ENCODE assay signal across 10 mouse cellular contexts in genomic region chr5:24446630-24447029, GRCm38 (mm10). TPM values are rescaled to one million over a fixed set of nuclear protein-coding genes. Genes with fewer than 3 reads are reported as not detected.
DNase-seq lines count a peak whose midpoint lies in the region; ATAC-seq and TF ChIP-seq lines count a peak whose summit lies in the region.
"Had no signal": no experiment of that assay in that cellular context is flagged by ENCODE, and none has a peak within 500 bp of the region (broad histone marks: within the 10 kb centered on the region; RNA-seq: fewer than 3 reads in every experiment).

No protein-coding gene starts in this region.

- DNase-seq in heart, postnatal 14 days: no peak
- no peak for DNase-seq in liver, embryonic 14.5 days (ENCODE audit: low read depth in 3 of 3, low spot score in 3 of 3)
- no peak for DNase-seq in layer of hippocampus, postnatal 36 days
- no peak for DNase-seq in gastrocnemius, postnatal 14 days
- no peak for DNase-seq in lung, postnatal 4 days
- DNase-seq: adrenal gland, adult 2 months; gastrocnemius, postnatal 25 days had no signal

- WGBS in heart, embryonic 12.5 days: 82% methylated on average over 7 of the region's 7 CpGs
- 89% methylated on average over 7 of the region's 7 CpGs for whole genome bisulfite sequencing in embryonic facial prominence, embryonic 15.5 days
- 90% methylated on average over 7 of the region's 7 CpGs for WGBS in liver, embryonic 14.5 days (ENCODE audit: insufficient replicate concordance)

- no peaks in the 10 kb centered on the region for H3K9me3 ChIP-seq in heart, embryonic 12.5 days (replicated peaks)
- H3K9me3 ChIP-seq in E14TG2a.4 (ENCODE audit: low read length): no peaks in the 10 kb centered on the region
- H3K9me3 ChIP-seq in embryonic facial prominence, embryonic 15.5 days (replicated peaks): no peaks in the 10 kb centered on the region
- H3K9me3 ChIP-seq in liver, embryonic 14.5 days (ENCODE audit: control insufficient read depth, low read length): no peaks in the 10 kb centered on the region

- ATAC-seq in heart, embryonic 12.5 days (ENCODE audit: insufficient number of reproducible peaks, low FRiP score): no peak
- no peak for ATAC-seq in embryonic facial prominence, embryonic 15.5 days (ENCODE audit: insufficient number of reproducible peaks, low FRiP score, low TSS enrichment, low read depth)
- no peak for ATAC-seq in liver, embryonic 14.5 days (ENCODE audit: insufficient read depth)

- no peak for TF ChIP-seq EP300 in liver, embryonic 14.5 days (IDR thresholded peaks at IDR 0.05; ENCODE audit: low read depth)

- no peak for TF ChIP-seq CTCF in E14TG2a.4 (conservative IDR thresholded peaks at IDR 0.05; ENCODE audit: low read length)
- no peak for TF ChIP-seq CTCF in liver, embryonic 14.5 days (IDR thresholded peaks at IDR 0.05; ENCODE audit: low read depth)

- no peak overlapping the region for H3K27ac ChIP-seq in heart, embryonic 12.5 days (ENCODE audit: poor library complexity, severe bottlenecking)
- no peak overlapping the region for H3K27ac ChIP-seq in embryonic facial prominence, embryonic 15.5 days (replicated peaks)
- no peak overlapping the region for H3K27ac ChIP-seq in liver, embryonic 14.5 days

- no peaks in the 10 kb centered on the region for H3K27me3 ChIP-seq in heart, embryonic 12.5 days (replicated peaks)
- H3K27me3 ChIP-seq in E14TG2a.4 (ENCODE audit: insufficient read depth, low read length): peaks cover 23% of the 10 kb centered on the region
- no peaks in the 10 kb centered on the region for H3K27me3 ChIP-seq in embryonic facial prominence, embryonic 15.5 days
- H3K27me3 ChIP-seq in liver, embryonic 14.5 days (ENCODE audit: control insufficient read depth, insufficient read depth, low read length): no peaks in the 10 kb centered on the region

- peaks cover 27% of the 10 kb centered on the region for H3K4me1 ChIP-seq in heart, embryonic 12.5 days (replicated peaks)
- peaks cover 62% of the 10 kb centered on the region for H3K4me1 ChIP-seq in E14TG2a.4 (replicated peaks; ENCODE audit: low read depth, low read length)
- H3K4me1 ChIP-seq in embryonic facial prominence, embryonic 15.5 days: peaks cover 44% of the 10 kb centered on the region
- H3K4me1 ChIP-seq in liver, embryonic 14.5 days (replicated peaks; ENCODE audit: control insufficient read depth in 2 of 2, insufficient read depth in 2 of 2, low read length in 1 of 2): peaks cover 24% of the 10 kb centered on the region in 2 experiments

- no peak overlapping the region for H3K4me3 ChIP-seq in heart, embryonic 12.5 days
- H3K4me3 ChIP-seq in E14TG2a.4 (replicated peaks; ENCODE audit: low read length): peak overlapping the region; percentile 81
- peak overlapping the region; percentile 73 for H3K4me3 ChIP-seq in embryonic facial prominence, embryonic 15.5 days (replicated peaks)
- H3K4me3 ChIP-seq in liver, embryonic 14.5 days (ENCODE audit: insufficient read depth in 1 of 2, low read depth in 2 of 2, low read length in 2 of 2): no peak overlapping the region

- H3K9ac ChIP-seq in heart, embryonic 12.5 days: no peak overlapping the region
- H3K9ac ChIP-seq in embryonic facial prominence, embryonic 15.5 days: no peak overlapping the region
- H3K9ac ChIP-seq in liver, embryonic 14.5 days (replicated peaks): no peak overlapping the region

- intact Hi-C loops in heart, postnatal 14 days (cut with DNase I): no loop called here
- intact Hi-C loops in gastrocnemius, postnatal 14 days (cut with DNase I; ENCODE audit: low total_unique reads): no loop called here

- H3K4me2 ChIP-seq in heart, embryonic 12.5 days: peak overlapping the region; percentile 83; the same call in 1 of the 2 replicates
- peak overlapping the region; percentile 83; the same call in 1 of the 2 replicates for H3K4me2 ChIP-seq in embryonic facial prominence, embryonic 15.5 days (replicated peaks)
- peak overlapping the region; percentile 79; the same call in 1 of the 2 replicates for H3K4me2 ChIP-seq in liver, embryonic 14.5 days (ENCODE audit: low read depth)

- peaks cover 27% of the 10 kb centered on the region for H3K36me3 ChIP-seq in heart, embryonic 12.5 days
- peaks cover 25% of the 10 kb centered on the region for H3K36me3 ChIP-seq in E14TG2a.4 (ENCODE audit: insufficient read depth, low read length)
- peaks cover 24% of the 10 kb centered on the region for H3K36me3 ChIP-seq in embryonic facial prominence, embryonic 15.5 days
- H3K36me3 ChIP-seq in liver, embryonic 14.5 days (replicated peaks; ENCODE audit: control insufficient read depth, insufficient read depth, low read depth): no peaks in the 10 kb centered on the region; the same call in 1 of the 2 replicates

RNA-seq across cellular contexts. Expression of gene Tmub1, which starts 1.0 kb away (rescaled TPM):
- polyA plus RNA-seq in heart, embryonic 12.5 days (2016; fragmentation: Nextera tagmentation; extraction: Ambion mirVana): 18.9 and 19.7 TPM in 2 replicates
- 10 to 100 TPM in 1 of 2 experiments, 1 to 10 TPM in 1; 9.2 to 10.9 TPM for total RNA-seq in heart, postnatal 14 days (2021)
- 20.5 and 21.4 TPM in 2 replicates for polyA plus RNA-seq in embryonic facial prominence, embryonic 15.5 days (2015; fragmentation: Nextera tagmentation; extraction: Ambion mirVana)
- 5.3 and 7.6 TPM in 2 replicates for polyA plus RNA-seq in liver, embryonic 14.5 days (2012; rRNA removed)
- polyA plus RNA-seq in liver, embryonic 14.5 days (2014; fragmentation: Nextera tagmentation; extraction: Ambion mirVana): 4.0 and 6.5 TPM in 2 replicates
- total RNA-seq in layer of hippocampus, postnatal 36 days (2021): 10 to 100 TPM; 18.6 to 19.8 TPM
- total RNA-seq in gastrocnemius, postnatal 14 days (2021): 10 to 100 TPM; 11.4 to 13.7 TPM

RNA-seq across cellular contexts. Expression of gene Fastk, which starts 1.5 kb away (rescaled TPM):
- polyA plus RNA-seq in heart, embryonic 12.5 days (2016; fragmentation: Nextera tagmentation; extraction: Ambion mirVana): 172 and 175 TPM in 2 replicates
- total RNA-seq in heart, postnatal 14 days (2021): 100 to 1,000 TPM; 239 to 243 TPM
- polyA plus RNA-seq in embryonic facial prominence, embryonic 15.5 days (2015; fragmentation: Nextera tagmentation; extraction: Ambion mirVana): 123 and 135 TPM in 2 replicates
- polyA plus RNA-seq in liver, embryonic 14.5 days (2012; rRNA removed): 59.9 and 82.4 TPM in 2 replicates
- 40.8 and 47.2 TPM in 2 replicates for polyA plus RNA-seq in liver, embryonic 14.5 days (2014; fragmentation: Nextera tagmentation; extraction: Ambion mirVana)
- total RNA-seq in layer of hippocampus, postnatal 36 days (2021): 100 to 1,000 TPM; 121 to 144 TPM
- 100 to 1,000 TPM; 132 to 146 TPM for total RNA-seq in gastrocnemius, postnatal 14 days (2021)

RNA-seq across cellular contexts. Expression of gene Agap3, which starts 5.3 kb away (rescaled TPM):
- 34.9 and 35.2 TPM in 2 replicates for polyA plus RNA-seq in heart, embryonic 12.5 days (2016; fragmentation: Nextera tagmentation; extraction: Ambion mirVana)
- total RNA-seq in heart, postnatal 14 days (2021): 10 to 100 TPM; 71.0 to 72.2 TPM
- polyA plus RNA-seq in embryonic facial prominence, embryonic 15.5 days (2015; fragmentation: Nextera tagmentation; extraction: Ambion mirVana): 45.0 and 49.9 TPM in 2 replicates
- polyA plus RNA-seq in liver, embryonic 14.5 days (2012; rRNA removed): 16.9 and 17.8 TPM in 2 replicates
- polyA plus RNA-seq in liver, embryonic 14.5 days (2014; fragmentation: Nextera tagmentation; extraction: Ambion mirVana): 6.6 and 10.1 TPM in 2 replicates
- total RNA-seq in layer of hippocampus, postnatal 36 days (2021): 100 to 1,000 TPM; 635 to 641 TPM
- total RNA-seq in gastrocnemius, postnatal 14 days (2021): 10 to 100 TPM; 44.7 to 49.8 TPM

RNA-seq across cellular contexts. Expression of gene Slc4a2, which starts 23.0 kb away (rescaled TPM):
- 31.1 and 39.4 TPM in 2 replicates for polyA plus RNA-seq in heart, embryonic 12.5 days (2016; fragmentation: Nextera tagmentation; extraction: Ambion mirVana)
- total RNA-seq in heart, postnatal 14 days (2021): 10 to 100 TPM; 41.3 to 51.5 TPM
- 37.6 and 38.9 TPM in 2 replicates for polyA plus RNA-seq in embryonic facial prominence, embryonic 15.5 days (2015; fragmentation: Nextera tagmentation; extraction: Ambion mirVana)
- polyA plus RNA-seq in liver, embryonic 14.5 days (2012; rRNA removed): 11.6 and 12.9 TPM in 2 replicates
- 5.6 and 6.0 TPM in 2 replicates for polyA plus RNA-seq in liver, embryonic 14.5 days (2014; fragmentation: Nextera tagmentation; extraction: Ambion mirVana)
- total RNA-seq in layer of hippocampus, postnatal 36 days (2021): 10 to 100 TPM; 25.6 to 33.2 TPM
- 10 to 100 TPM; 21.7 to 22.8 TPM for total RNA-seq in gastrocnemius, postnatal 14 days (2021)

RNA-seq across cellular contexts. Expression of gene Cdk5, which starts 23.3 kb away (rescaled TPM):
- 32.0 and 35.9 TPM in 2 replicates for polyA plus RNA-seq in heart, embryonic 12.5 days (2016; fragmentation: Nextera tagmentation; extraction: Ambion mirVana)
- total RNA-seq in heart, postnatal 14 days (2021): 10 to 100 TPM; 22.5 to 23.4 TPM
- 52.9 and 54.1 TPM in 2 replicates for polyA plus RNA-seq in embryonic facial prominence, embryonic 15.5 days (2015; fragmentation: Nextera tagmentation; extraction: Ambion mirVana)
- 9.9 and 10.3 TPM in 2 replicates for polyA plus RNA-seq in liver, embryonic 14.5 days (2012; rRNA removed)
- polyA plus RNA-seq in liver, embryonic 14.5 days (2014; fragmentation: Nextera tagmentation; extraction: Ambion mirVana): 8.2 and 8.9 TPM in 2 replicates
- 100 to 1,000 TPM; 122 TPM for total RNA-seq in layer of hippocampus, postnatal 36 days (2021)
- 10 to 100 TPM; 12.4 to 13.4 TPM for total RNA-seq in gastrocnemius, postnatal 14 days (2021)

Comparison
In these comparisons a context has a peak if more than half of its experiments do, and no peak if none do; other contexts are left out.
1. H3K4me3 ChIP-seq: peak in E14TG2a.4 (single experiment) and embryonic facial prominence, embryonic 15.5 days (single experiment); none in heart, embryonic 12.5 days (single experiment) and liver, embryonic 14.5 days (0 of 2).
2. RNA of gene Agap3, which starts 5.3 kb away (total RNA-seq): 635 to 641 TPM in layer of hippocampus, postnatal 36 days; 71.0 to 72.2 TPM in heart, postnatal 14 days and 44.7 to 49.8 TPM in gastrocnemius, postnatal 14 days; every median in the first group is over 4 times any median in the second.
3. Peak in every context shown above with its lines, with median percentiles within 50 percentile points of each other: H3K4me2 ChIP-seq.